9 mouse cellular contexts compared by ENCODE assay signal in genomic region chr11:116071510-116071909, GRCm38 (mm10). TPM values are rescaled to one million over a fixed set of nuclear protein-coding genes. Genes with fewer than 3 reads are reported as not detected.
A peak's percentile ranks its signal among the peaks of the same experiment; 100 is the strongest.
DNase-seq lines count a peak whose midpoint lies in the region; ATAC-seq and TF ChIP-seq lines count a peak whose summit lies in the region.
"Had no signal": no experiment of that assay in that cellular context is flagged by ENCODE, and none has a peak within 500 bp of the region (broad histone marks: within the 10 kb centered on the region; RNA-seq: fewer than 3 reads in every experiment).

No protein-coding gene starts in this region.

- TF ChIP-seq POLR2A in CH12.LX (IDR thresholded peaks at IDR 0.05; ENCODE audit: low read depth, low read length) = no peak
- TF ChIP-seq POLR2A in olfactory bulb, adult 2 months (IDR thresholded peaks at IDR 0.05; ENCODE audit: insufficient read depth, low read depth, low read length) = no peak

- H3K9me3 ChIP-seq in kidney, embryonic 16.5 days (ENCODE audit: low read length) = no peaks in the 10 kb centered on the region
- no peaks in the 10 kb centered on the region for H3K9me3 ChIP-seq in CH12.LX (replicated peaks; ENCODE audit: low read length)
- H3K9me3 ChIP-seq: heart, embryonic 15.5 days had no signal

- H3K4me3 ChIP-seq in kidney, embryonic 16.5 days (ENCODE audit: low read length) = no peak overlapping the region
- H3K4me3 ChIP-seq in CH12.LX (replicated peaks in 1 of 3; ENCODE audit: low read depth in 2 of 3, low read length in 2 of 3, poor library complexity in 1 of 3) = no peak overlapping the region
- no peak overlapping the region for H3K4me3 ChIP-seq in olfactory bulb, adult 2 months (ENCODE audit: insufficient read depth, low read depth, low read length)
- H3K4me3 ChIP-seq: heart, embryonic 15.5 days had no signal

- TF ChIP-seq CTCF in CH12.LX (conservative IDR thresholded peaks at IDR 0.05 in 1 of 2, IDR thresholded peaks at IDR 0.05 in 1 of 2; ENCODE audit: low read depth in 2 of 2, low read length in 2 of 2) = peak; percentile 75 to 87
- TF ChIP-seq CTCF in olfactory bulb, adult 2 months (IDR thresholded peaks at IDR 0.05; ENCODE audit: insufficient read depth, low read depth, low read length) = peak; percentile 29; the same call in 1 of the 2 replicates

- TF ChIP-seq EP300 in CH12.LX (IDR thresholded peaks at IDR 0.05; ENCODE audit: low read length) = peak; percentile 87

- DNase-seq in kidney, postnatal 10 days = peak; percentile 51
- DNase-seq in CH12.LX (ENCODE audit: extremely low read depth) = peak; percentile 98
- DNase-seq in c-Kit-negative CD71-positive TER-119-positive erythroid progenitor cells, embryonic 14.5 days (ENCODE audit: low read depth, low spot score) = peak; percentile 55
- no peak for DNase-seq in layer of hippocampus, postnatal 10 days (ENCODE audit: low spot score in 2 of 2)
- DNase-seq in urinary bladder, postnatal 10 days (ENCODE audit: low spot score) = no peak

- in situ Hi-C loops in CH12.LX (cut with MboI; ENCODE audit: low pct_ligation_motif_present, low pct_unique_long_range_greater_than_20kb, low sequenced_read_pairs) = no loop called here

- no peaks in the 10 kb centered on the region for H3K79me2 ChIP-seq in CH12.LX (replicated peaks; ENCODE audit: control insufficient read depth, extremely low read depth, insufficient read depth, poor library complexity, severe bottlenecking)

- WGBS in kidney, embryonic 16.5 days = 70% methylated on average over 5 of the region's 5 CpGs
- 61% methylated on average over 5 of the region's 5 CpGs for WGBS in olfactory bulb, adult 2 months

- ATAC-seq in kidney, embryonic 16.5 days (ENCODE audit: low FRiP score, low TSS enrichment) = no peak
- no peak for ATAC-seq in erythroid progenitor cell, adult 5-6 weeks (replicated peaks; ENCODE audit: low FRiP score, poor library complexity, severe bottlenecking)

- no peaks in the 10 kb centered on the region for H3K4me1 ChIP-seq in kidney, embryonic 16.5 days (ENCODE audit: insufficient read depth, low read length)
- H3K4me1 ChIP-seq in CH12.LX (ENCODE audit: control insufficient read depth in 1 of 2, insufficient read depth in 2 of 2) = peaks cover 8 to 36% of the 10 kb centered on the region in 2 experiments
- peaks cover 15% of the 10 kb centered on the region for H3K4me1 ChIP-seq in olfactory bulb, adult 2 months (ENCODE audit: control insufficient read depth, insufficient read depth, low read length)

- no peak overlapping the region for H3K27ac ChIP-seq in kidney, embryonic 16.5 days (ENCODE audit: low read length)
- H3K27ac ChIP-seq in CH12.LX (ENCODE audit: insufficient read depth, low read depth) = peak overlapping the region; percentile 19; the same call in 1 of the 2 replicates
- H3K27ac ChIP-seq in olfactory bulb, adult 2 months (ENCODE audit: insufficient read depth, low read depth, low read length) = no peak overlapping the region
- H3K27ac ChIP-seq: heart, embryonic 15.5 days had no signal

- no peak overlapping the region for H3K9ac ChIP-seq in kidney, embryonic 16.5 days (replicated peaks; ENCODE audit: low read length)
- no peak overlapping the region for H3K9ac ChIP-seq in CH12.LX (ENCODE audit: insufficient read depth, low read depth)
- H3K9ac ChIP-seq: heart, embryonic 15.5 days had no signal

- H3K27me3 ChIP-seq in kidney, embryonic 16.5 days (ENCODE audit: insufficient read depth, low read length) = no peaks in the 10 kb centered on the region
- H3K27me3 ChIP-seq in CH12.LX (replicated peaks) = no peaks in the 10 kb centered on the region
- H3K27me3 ChIP-seq: heart, embryonic 15.5 days had no signal

- no peak overlapping the region for H3K4me2 ChIP-seq in kidney, embryonic 16.5 days (replicated peaks; ENCODE audit: low read depth, low read length)
- peak overlapping the region; percentile 24; the same call in 1 of the 2 replicates for H3K4me2 ChIP-seq in CH12.LX (ENCODE audit: insufficient read depth, low read depth, poor library complexity, severe bottlenecking)
- H3K4me2 ChIP-seq: heart, embryonic 15.5 days had no signal

- peak; percentile 70 for TF ChIP-seq RAD21 in CH12.LX (IDR thresholded peaks at IDR 0.05; ENCODE audit: low read depth, low read length)

- no peaks in the 10 kb centered on the region for H3K36me3 ChIP-seq in kidney, embryonic 16.5 days (ENCODE audit: insufficient read depth, low read length)
- peaks cover 0 to 69% of the 10 kb centered on the region in 2 experiments for H3K36me3 ChIP-seq in CH12.LX (replicated peaks in 1 of 2; ENCODE audit: control insufficient read depth in 1 of 2, insufficient read depth in 1 of 2, low read length in 1 of 2)
- H3K36me3 ChIP-seq: heart, embryonic 15.5 days had no signal

- dilution Hi-C loops in CH12.LX (cut with MboI; ENCODE audit: extremely low pct_ligation_motif_present, extremely low pct_unique_long_range_greater_than_20kb, low sequenced_read_pairs) = no loop called here

TF ChIP-seq in CH12.LX, 34 proteins besides CTCF, POLR2A, EP300 and RAD21 (continues in another document):
- TF ChIP-seq GABPA (IDR thresholded peaks at IDR 0.05; ENCODE audit: insufficient replicate concordance, low read depth, low read length) (no peak), ELF1 (IDR thresholded peaks at IDR 0.05; ENCODE audit: low read depth, low read length) (peak; percentile 23; the same call in 1 of the 2 replicates), TBP (conservative IDR thresholded peaks at IDR 0.05; ENCODE audit: low read depth, low read length) (0 out of 2 replicates have a peak, but pooled peaks have one; percentile 27), RCOR1 (conservative IDR thresholded peaks at IDR 0.05; ENCODE audit: low read depth, low read length) (peak; percentile 33; the same call in 1 of the 2 replicates), ZMIZ1 (IDR thresholded peaks at IDR 0.05; ENCODE audit: low read depth, low read length) (0 out of 2 replicates have a peak, but pooled peaks have one; percentile 53), TCF12 (IDR thresholded peaks at IDR 0.05; ENCODE audit: low read depth, low read length) (peak; percentile 62), PAX5 (IDR thresholded peaks at IDR 0.05; ENCODE audit: low read length) (no peak), SIN3A (IDR thresholded peaks at IDR 0.05; ENCODE audit: low read length) (peak; percentile 83)

RNA-seq across cellular contexts. Expression of gene Unc13d, which starts 6.3 kb away (rescaled TPM):
- polyA plus RNA-seq in kidney, embryonic 16.5 days (2015; fragmentation: Nextera tagmentation; extraction: Ambion mirVana) = 1.00 and 1.4 TPM in 2 replicates
- total RNA-seq in CH12.LX (2012; rRNA removed) (12.2 and 14.0 TPM in 2 replicates), CH12.LX (2014; rRNA removed) (8.9 and 9.6 TPM in 2 replicates)
- 15.7 and 16.8 TPM in 2 replicates for polyA plus RNA-seq in CH12.LX (2012; ENCODE audit: insufficient read length, low read depth)
- not detected in 2 replicates for polyA plus RNA-seq in olfactory bulb, adult 2 months (2012; ENCODE audit: insufficient read depth, insufficient read length, low replicate concordance, missing spikeins)
- total RNA-seq in layer of hippocampus, postnatal 10 days (2021) = 1 to 10 TPM; 1.3 TPM
- total RNA-seq in erythroid progenitor cell, adult 5-6 weeks (2015; ENCODE audit: low replicate concordance) = 2.5 and 6.5 TPM in 2 replicates
- 1.9 and 2.1 TPM in 2 replicates for total RNA-seq in erythroid progenitor cell, adult 5-6 weeks (2017; ENCODE audit: low replicate concordance)

RNA-seq across cellular contexts. Expression of gene Wbp2, which starts 15.3 kb away (rescaled TPM):
- polyA plus RNA-seq in kidney, embryonic 16.5 days (2015; fragmentation: Nextera tagmentation; extraction: Ambion mirVana) = 99.4 and 123 TPM in 2 replicates
- 27.1 and 30.7 TPM in 2 replicates for total RNA-seq in CH12.LX (2012; rRNA removed)
- total RNA-seq in CH12.LX (2014; rRNA removed) = 14.0 and 15.2 TPM in 2 replicates
- polyA plus RNA-seq in CH12.LX (2012; ENCODE audit: insufficient read length, low read depth) = 70.8 and 97.1 TPM in 2 replicates
- 339 TPM in 1 of 2 replicates, not detected in the other for polyA plus RNA-seq in olfactory bulb, adult 2 months (2012; ENCODE audit: insufficient read depth, insufficient read length, low replicate concordance, missing spikeins)
- total RNA-seq in layer of hippocampus, postnatal 10 days (2021) = 100 to 1,000 TPM; 199 to 238 TPM
- 114 and 127 TPM in 2 replicates for total RNA-seq in erythroid progenitor cell, adult 5-6 weeks (2015; ENCODE audit: low replicate concordance)
- 43.8 and 56.9 TPM in 2 replicates for total RNA-seq in erythroid progenitor cell, adult 5-6 weeks (2017; ENCODE audit: low replicate concordance)

RNA-seq across cellular contexts. Expression of gene Unk, which starts 41.4 kb away (rescaled TPM):
- 41.2 and 46.6 TPM in 2 replicates for polyA plus RNA-seq in kidney, embryonic 16.5 days (2015; fragmentation: Nextera tagmentation; extraction: Ambion mirVana)
- total RNA-seq in CH12.LX (2012; rRNA removed) (22.2 and 24.7 TPM in 2 replicates), CH12.LX (2014; rRNA removed) (18.5 and 20.9 TPM in 2 replicates)
- polyA plus RNA-seq in CH12.LX (2012; ENCODE audit: insufficient read length, low read depth) = 30.5 and 35.0 TPM in 2 replicates
- 207 TPM in 1 of 2 replicates, not detected in the other for polyA plus RNA-seq in olfactory bulb, adult 2 months (2012; ENCODE audit: insufficient read depth, insufficient read length, low replicate concordance, missing spikeins)
- 10 to 100 TPM; 23.9 to 28.1 TPM for total RNA-seq in layer of hippocampus, postnatal 10 days (2021)
- total RNA-seq in erythroid progenitor cell, adult 5-6 weeks (2015; ENCODE audit: low replicate concordance) = 12.2 and 15.1 TPM in 2 replicates
- total RNA-seq in erythroid progenitor cell, adult 5-6 weeks (2017; ENCODE audit: low replicate concordance) = 24.3 and 29.4 TPM in 2 replicates

RNA-seq across cellular contexts. Expression of gene H3f3b, which starts 43.7 kb away (rescaled TPM):
- polyA plus RNA-seq in kidney, embryonic 16.5 days (2015; fragmentation: Nextera tagmentation; extraction: Ambion mirVana) = 1,676 and 1,744 TPM in 2 replicates
- total RNA-seq in CH12.LX (2012; rRNA removed) (340 and 455 TPM in 2 replicates), CH12.LX (2014; rRNA removed) (567 and 573 TPM in 2 replicates)
- 862 and 889 TPM in 2 replicates for polyA plus RNA-seq in CH12.LX (2012; ENCODE audit: insufficient read length, low read depth)
- polyA plus RNA-seq in olfactory bulb, adult 2 months (2012; ENCODE audit: insufficient read depth, insufficient read length, low replicate concordance, missing spikeins) = 341 and 464 TPM in 2 replicates
- total RNA-seq in layer of hippocampus, postnatal 10 days (2021) = 100 to 1,000 TPM; 400 to 469 TPM
- total RNA-seq in erythroid progenitor cell, adult 5-6 weeks (2015; ENCODE audit: low replicate concordance) = 711 and 715 TPM in 2 replicates
- total RNA-seq in erythroid progenitor cell, adult 5-6 weeks (2017; ENCODE audit: low replicate concordance) = 555 and 685 TPM in 2 replicates

RNA-seq across cellular contexts. Expression of gene Trim47, which starts 55.5 kb away (rescaled TPM):
- polyA plus RNA-seq in kidney, embryonic 16.5 days (2015; fragmentation: Nextera tagmentation; extraction: Ambion mirVana) = 23.9 and 31.2 TPM in 2 replicates
- 0.21 and 0.38 TPM in 2 replicates for total RNA-seq in CH12.LX (2012; rRNA removed)
- 0.21 TPM in 1 of 2 replicates, not detected in the other for total RNA-seq in CH12.LX (2014; rRNA removed)
- 0.50 TPM in 1 of 2 replicates, not detected in the other for polyA plus RNA-seq in CH12.LX (2012; ENCODE audit: insufficient read length, low read depth)
- not detected in 2 replicates for polyA plus RNA-seq in olfactory bulb, adult 2 months (2012; ENCODE audit: insufficient read depth, insufficient read length, low replicate concordance, missing spikeins)
- 1 to 10 TPM; 6.4 to 7.2 TPM for total RNA-seq in layer of hippocampus, postnatal 10 days (2021)
- total RNA-seq in erythroid progenitor cell, adult 5-6 weeks (2015; ENCODE audit: low replicate concordance) = 2.5 TPM in 1 of 2 replicates, not detected in the other
- total RNA-seq in erythroid progenitor cell, adult 5-6 weeks (2017; ENCODE audit: low replicate concordance) = 0.90 TPM in 1 of 2 replicates, not detected in the other

Comparison
In these comparisons a context has a peak if more than half of its experiments do, and no peak if none do; other contexts are left out.
1. DNase-seq: peak in kidney, postnatal 10 days (single experiment), CH12.LX (single experiment) and c-Kit-negative CD71-positive TER-119-positive erythroid progenitor cells, embryonic 14.5 days (single experiment); none in layer of hippocampus, postnatal 10 days (0 of 2) and urinary bladder, postnatal 10 days (single experiment).